Mouse (Mus musculus): ENCODE data around the gene Ifnar1.
A peak's percentile ranks its signal among the peaks of the same experiment; 100 is the strongest.
"Not testable (repeated sequence)": the region's sequence is repeated elsewhere in the genome, so short reads cannot be mapped to it uniquely, and the experiment has no call there.

Gene Ifnar1

GRCm38 (mm10) chr16:91506396-91506795, 21.4 kb downstream of the Ifnar1 start:
- no peak for DNase-seq

DNA sequence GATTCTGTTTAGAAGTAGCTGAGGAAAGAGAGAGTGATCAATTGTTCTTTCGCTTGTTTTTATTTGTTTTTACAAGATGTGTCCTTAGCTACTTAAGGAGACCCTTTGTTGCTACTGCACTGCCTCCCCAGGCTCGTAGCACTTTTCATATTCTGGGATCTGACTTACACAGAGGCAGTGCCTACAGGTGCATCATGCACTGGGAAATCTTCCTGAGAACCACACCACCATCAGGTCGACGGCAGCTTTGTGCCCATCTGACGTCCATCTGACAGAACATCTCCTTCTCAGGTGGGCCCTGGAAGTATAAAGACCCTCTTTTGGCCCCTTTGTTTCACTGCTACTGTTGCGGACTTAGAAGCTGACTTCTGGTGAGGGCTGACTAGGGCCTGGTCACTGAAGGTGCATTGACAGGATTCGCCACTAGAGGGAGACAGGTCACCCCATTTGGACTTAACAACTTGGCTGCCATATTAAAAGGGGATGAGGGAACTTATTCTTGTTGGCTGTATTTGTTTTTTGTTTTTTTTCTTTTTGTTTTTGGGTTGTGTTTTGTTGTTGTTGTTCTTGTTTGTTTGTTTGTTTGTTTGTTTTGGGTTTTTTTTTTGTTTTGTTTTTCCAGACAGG, 27.2 kb downstream of the Ifnar1 start:
- DNase-seq = peak; percentile 89

DNA sequence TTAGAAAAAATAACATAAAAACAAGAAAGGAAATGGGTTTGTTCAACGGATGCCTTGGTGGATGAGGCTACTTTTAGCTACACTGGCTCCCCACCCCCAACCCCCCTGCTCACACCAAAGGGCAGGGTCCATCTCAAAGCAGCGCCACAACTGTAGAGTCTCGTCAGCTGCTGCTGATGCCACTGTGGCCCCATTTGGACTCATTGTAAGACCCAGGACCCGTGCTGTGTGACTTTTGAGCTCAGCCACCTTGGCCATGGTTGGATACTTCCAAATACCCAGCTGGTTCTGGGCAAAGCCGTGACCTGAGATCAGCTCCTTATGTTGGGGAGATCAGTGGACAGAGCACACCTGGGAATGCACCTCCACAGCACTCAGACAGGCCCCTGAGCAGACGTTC, 28.1 kb downstream of the Ifnar1 start:
- DNase-seq = no peak

- DNase-seq = no peak
Observed at GRCm38 (mm10) chr16:91517020-91517419, 32.0 kb downstream of the Ifnar1 start.

- no peak for DNase-seq
Observed at GRCm38 (mm10) chr16:91522040-91522439, 37.0 kb downstream of the Ifnar1 start.

DNA sequence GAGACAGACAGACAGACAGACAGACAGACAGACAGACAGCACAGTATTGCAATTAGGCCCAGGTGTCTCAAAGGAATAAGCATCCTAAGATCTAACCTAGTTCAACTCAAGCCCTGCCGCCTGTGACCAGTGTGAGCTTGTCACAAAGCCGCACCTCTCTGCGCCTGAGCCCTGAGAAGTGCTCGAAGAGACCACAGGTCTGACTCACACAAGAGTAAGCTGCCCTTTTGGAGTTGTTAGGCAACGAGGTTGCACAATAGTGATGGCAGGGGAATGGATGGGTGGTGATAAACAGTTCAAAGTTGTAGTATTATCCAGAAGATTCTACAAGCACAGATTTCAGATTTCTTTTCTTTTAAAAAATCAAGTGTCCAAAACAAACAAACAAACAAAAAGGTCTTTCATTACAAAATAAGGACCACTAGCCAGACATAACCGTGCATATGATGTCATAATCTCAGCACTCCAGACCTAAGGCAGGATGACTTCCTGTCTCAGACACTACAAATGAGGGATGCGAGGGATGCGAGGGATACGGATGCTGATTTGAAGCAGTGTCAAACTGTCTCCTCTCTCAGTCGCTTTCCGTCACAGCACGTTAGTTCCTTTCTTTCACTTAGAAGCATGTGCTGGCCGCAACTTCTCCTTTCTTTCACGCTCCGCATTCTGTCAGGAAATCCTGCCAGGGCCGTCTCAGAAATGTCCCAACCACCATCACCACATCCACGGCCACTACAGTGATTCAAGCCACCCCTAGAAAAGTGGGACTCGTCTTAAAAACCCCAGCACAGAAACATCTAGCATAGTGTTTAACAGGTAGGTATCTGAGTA, 37.7 kb downstream of the Ifnar1 start:
- DNase-seq = peak; percentile 24

GRCm38 (mm10) chr16:91524206-91524605, 39.2 kb downstream of the Ifnar1 start:
- DNase-seq = no peak

GRCm38 (mm10) chr16:91526274-91526673, 41.2 kb downstream of the Ifnar1 start:
- no peak for DNase-seq

DNA sequence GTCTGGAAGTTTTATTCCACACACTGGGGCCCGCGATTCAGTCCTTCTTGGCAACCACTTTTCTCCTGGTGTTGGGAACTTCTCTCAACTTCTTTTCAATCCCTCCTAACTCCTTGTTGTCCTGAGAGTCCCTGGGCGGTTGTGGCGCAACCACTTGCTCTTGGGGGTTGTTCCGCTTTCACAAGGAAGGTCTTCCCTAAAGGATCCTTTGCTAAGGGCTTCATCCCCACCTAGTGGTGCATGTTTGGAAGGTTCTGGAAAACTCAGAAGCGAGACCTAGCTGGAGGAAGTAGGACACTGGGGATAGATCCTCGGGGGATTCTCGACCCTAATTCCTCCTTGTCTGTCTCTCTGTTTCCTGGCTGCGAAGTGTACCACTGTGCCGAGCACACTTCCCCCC, 42.0 kb downstream of the Ifnar1 start:
- DNase-seq = peak; percentile 49

DNA sequence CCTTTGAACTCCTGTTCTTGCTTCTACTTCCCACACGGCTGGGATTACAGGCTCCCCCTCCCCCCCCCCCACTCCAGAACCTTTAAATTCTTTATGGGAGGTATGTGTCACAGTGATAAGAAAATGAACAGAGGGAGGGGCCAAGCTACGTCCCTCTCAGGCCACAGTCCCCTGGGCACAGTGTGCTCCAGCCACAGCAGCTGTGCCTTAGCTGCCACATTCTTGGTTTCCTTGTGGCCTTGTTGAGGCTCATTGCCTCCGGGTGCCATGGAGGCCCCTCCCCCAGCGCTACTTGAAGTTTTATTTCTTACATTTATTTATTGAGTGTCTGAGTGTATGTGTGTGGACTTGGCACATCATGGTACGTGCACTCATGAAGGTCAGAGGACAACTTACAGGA, 42.5 kb downstream of the Ifnar1 start:
- DNase-seq = no peak

DNA sequence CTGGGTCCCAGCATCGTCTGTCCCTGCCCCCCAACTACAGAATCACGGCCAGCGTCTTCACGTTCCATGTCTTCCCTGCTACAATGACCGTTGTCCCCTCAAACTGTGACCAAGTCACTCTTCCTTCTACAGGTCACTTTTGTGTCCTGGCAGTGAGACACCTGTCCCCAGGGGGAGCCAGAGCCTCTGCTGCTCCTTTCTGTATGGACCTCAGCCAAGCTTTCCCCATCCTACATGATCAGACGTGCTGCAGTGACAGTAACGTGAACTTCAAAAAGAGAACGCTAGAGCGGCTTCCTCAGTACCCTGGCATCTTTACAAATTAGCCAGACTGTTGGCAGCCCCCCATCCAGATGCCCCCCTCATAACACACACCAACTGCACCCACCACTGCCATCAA, 43.5 kb downstream of the Ifnar1 start:
- DNase-seq = no peak

GRCm38 (mm10) chr16:91530830-91531229, 45.8 kb downstream of the Ifnar1 start:
- DNase-seq = not testable (repeated sequence)

- no peak for DNase-seq
Observed at GRCm38 (mm10) chr16:91531856-91532255, 46.8 kb downstream of the Ifnar1 start.

DNA sequence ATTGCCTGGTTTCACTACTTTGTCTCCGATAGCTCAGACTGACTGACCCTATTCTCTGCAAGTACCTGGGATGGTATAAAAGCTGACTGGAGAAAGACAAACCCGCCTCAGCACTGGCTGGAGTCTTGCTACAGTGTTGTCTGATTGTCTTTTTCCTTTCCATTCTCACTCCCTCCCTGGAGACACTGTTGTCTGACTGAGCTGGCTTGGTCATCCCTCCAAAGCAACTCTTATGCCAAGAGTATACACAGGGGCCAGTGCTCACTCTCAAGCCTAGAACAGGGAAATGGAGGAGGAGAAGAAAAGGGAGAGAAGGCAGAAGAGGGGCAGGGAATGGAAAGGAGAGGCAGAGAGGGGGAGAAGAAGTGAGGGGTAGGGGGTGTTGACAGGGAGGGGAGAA, 47.4 kb downstream of the Ifnar1 start:
- DNase-seq = no peak

- no peak for DNase-seq
Observed at GRCm38 (mm10) chr16:91533097-91534001, 48.3 kb downstream of the Ifnar1 start.

GRCm38 (mm10) chr16:91534477-91534876, 49.4 kb downstream of the Ifnar1 start:
- DNase-seq = no peak

- no peak for DNase-seq
Observed at GRCm38 (mm10) chr16:91534888-91535287, 49.9 kb downstream of the Ifnar1 start.

DNA sequence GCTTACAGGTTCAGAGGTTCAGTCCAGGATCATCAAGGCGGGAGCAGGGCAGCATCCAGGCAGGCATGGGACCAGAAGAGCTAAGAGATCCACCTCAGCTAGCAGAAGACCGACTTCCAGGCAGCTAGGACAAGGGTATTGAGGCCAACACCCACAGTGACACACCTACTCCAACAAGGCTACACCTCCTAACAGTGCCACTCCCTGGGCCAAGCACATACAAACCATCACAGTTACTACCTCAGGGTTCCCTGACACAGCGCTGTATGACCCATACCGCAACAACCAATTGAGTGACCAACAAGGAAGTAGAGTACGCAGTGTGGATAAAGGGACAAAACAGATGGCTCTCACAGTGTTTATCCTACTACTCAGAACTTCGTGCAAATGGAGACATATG, 51.3 kb downstream of the Ifnar1 start:
- DNase-seq = no peak

DNA sequence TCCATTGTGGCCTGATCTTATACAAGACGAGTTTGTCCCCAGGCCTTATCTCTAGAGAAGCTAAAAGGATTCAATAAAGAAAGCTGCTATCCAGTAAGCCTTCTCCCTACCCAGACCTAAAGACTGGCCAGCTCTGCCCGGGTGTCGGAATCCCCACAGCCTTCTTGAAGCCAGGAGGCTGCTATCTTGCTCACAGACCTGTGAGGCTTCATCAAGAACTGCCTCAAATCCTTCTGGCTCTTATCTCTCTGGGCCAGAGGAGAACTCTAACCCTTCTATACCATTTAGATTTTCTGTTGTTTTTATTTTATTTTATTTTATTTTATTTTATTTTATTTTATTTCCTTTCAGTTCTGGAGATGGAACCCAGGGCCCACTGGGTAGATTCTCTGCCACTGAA, 52.0 kb downstream of the Ifnar1 start:
- DNase-seq = no peak

DNA sequence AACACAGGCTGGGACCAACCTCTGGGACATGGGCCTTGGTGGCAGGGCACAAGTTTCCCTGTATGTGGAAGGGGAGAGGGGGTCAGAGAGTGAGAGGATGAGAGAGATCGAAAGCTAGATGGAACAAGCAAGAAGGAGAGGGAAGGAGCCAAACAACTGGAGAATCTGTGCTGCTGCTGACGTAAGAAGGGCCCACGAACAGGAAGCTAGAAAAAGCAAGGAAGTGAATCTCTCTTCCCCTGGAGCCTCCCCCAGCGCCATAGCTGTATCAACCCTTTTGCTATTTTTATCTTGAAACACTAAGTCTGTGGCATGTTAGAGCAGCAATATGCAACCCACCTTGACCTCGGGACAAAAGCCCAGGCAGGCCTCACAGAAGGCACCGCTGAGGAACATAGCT, 53.0 kb downstream of the Ifnar1 start:
- DNase-seq = no peak

GRCm38 (mm10) chr16:91538513-91538912, 53.5 kb downstream of the Ifnar1 start:
- DNase-seq = no peak

GRCm38 (mm10) chr16:91541573-91542081, 56.6 kb downstream of the Ifnar1 start:
- no peak for DNase-seq

DNA sequence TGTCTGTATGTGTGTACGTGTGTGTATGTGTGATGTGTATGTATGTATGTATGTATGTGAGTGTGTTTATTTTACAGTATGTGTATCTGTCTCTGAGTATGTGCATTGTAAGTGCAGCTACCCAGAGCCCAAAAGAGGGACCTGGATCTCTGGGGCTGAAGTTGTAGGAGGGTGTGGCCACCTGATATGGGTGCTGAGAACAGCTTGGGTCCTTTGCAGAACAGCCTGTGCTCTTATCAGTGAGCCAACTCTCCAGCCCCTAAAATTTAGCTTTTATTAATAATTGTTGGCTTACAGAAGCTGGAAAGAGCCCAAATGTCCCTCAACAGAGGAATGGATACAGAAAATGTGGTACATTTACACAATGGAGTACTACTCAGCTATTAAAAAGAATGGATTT, 58.6 kb downstream of the Ifnar1 start:
- no peak for DNase-seq
